Mouse (Mus musculus): ENCODE measurements around the gene Slc12a1. TPM values are rescaled to one million over a fixed set of nuclear protein-coding genes. Genes with fewer than 3 reads are reported as not detected.

The Slc12a1 gene
- polyA plus RNA-seq, 1 experiment from 2014 or later = not detected

DNA sequence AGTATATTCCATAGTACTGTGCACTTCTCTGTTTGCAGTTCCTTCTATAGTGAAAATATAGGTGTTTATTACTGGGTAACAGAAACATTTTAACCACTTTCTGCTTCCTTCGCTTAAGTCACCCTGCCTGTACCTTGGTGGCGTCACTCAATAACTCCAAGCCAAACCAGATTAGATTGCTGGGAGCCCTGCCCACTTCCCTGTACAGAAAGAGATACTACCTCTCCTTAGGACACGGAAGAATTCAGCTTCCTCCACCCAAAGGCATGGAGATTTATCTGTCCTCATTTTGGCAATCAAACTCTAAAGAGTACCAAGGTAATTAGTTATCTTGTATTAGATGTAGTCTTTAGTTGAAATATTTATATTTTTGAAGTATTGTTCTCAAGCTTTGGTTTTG is 25.5 kb upstream of the Slc12a1 start:
- ATAC-seq = no peak
- WGBS = 81% methylated on average over 3 of the region's 3 CpGs
- DNase-seq (ENCODE audit: low spot score) = no peak
- no peak overlapping the region for H3K27ac ChIP-seq (ENCODE audit: low read depth, low read length)
- no peak overlapping the region for H3K9ac ChIP-seq (ENCODE audit: low read length)
- H3K4me2 ChIP-seq (ENCODE audit: low read length) = no peak overlapping the region
- H3K27me3 ChIP-seq (replicated peaks; ENCODE audit: control insufficient read depth, insufficient read depth, low read length) = no peaks in the 10 kb centered on the region
- H3K4me1 ChIP-seq (ENCODE audit: control insufficient read depth, insufficient read depth, low read length) = peaks cover 3% of the 10 kb centered on the region; the same call in 1 of the 2 replicates
- H3K9me3 ChIP-seq (replicated peaks; ENCODE audit: control insufficient read depth, low read length) = no peaks in the 10 kb centered on the region
- no peak overlapping the region for H3K4me3 ChIP-seq (ENCODE audit: low read depth, low read length)
- H3K36me3 ChIP-seq (ENCODE audit: control insufficient read depth, insufficient read depth, low read length) = no peaks in the 10 kb centered on the region

DNA sequence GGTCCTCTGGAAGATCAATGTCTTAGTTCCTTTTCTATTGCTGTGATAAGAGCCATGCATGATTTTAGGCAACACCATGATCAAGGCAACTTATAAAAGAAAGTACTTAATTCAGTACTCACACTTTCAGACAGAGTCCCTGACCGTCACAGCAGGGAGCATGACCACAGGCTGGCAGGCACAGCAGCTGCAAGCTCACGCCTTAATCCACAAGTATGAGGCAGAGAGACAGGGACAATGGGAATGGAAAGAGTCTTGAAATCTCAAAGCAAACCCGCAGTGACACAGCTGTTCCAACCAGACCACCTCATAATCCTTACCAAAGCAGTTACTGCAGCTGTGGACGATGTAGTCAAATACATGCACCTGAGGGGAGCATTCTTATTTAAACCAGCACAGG is 18.2 kb upstream of the Slc12a1 start:
- Histone ChIP-seq H3K9me3 (replicated peaks; ENCODE audit: control insufficient read depth, low read length) (no peaks in the 10 kb centered on the region), H3K4me2 (ENCODE audit: low read length) (no peak overlapping the region), H3K9ac (ENCODE audit: low read length) (no peak overlapping the region), H3K4me1 (ENCODE audit: control insufficient read depth, insufficient read depth, low read length) (peaks cover 6% of the 10 kb centered on the region; the same call in 1 of the 2 replicates), H3K36me3 (ENCODE audit: control insufficient read depth, insufficient read depth, low read length) (no peaks in the 10 kb centered on the region), H3K27me3 (replicated peaks; ENCODE audit: control insufficient read depth, insufficient read depth, low read length) (no peaks in the 10 kb centered on the region), H3K27ac (ENCODE audit: low read depth, low read length) (no peak overlapping the region), H3K4me3 (ENCODE audit: low read depth, low read length) (no peak overlapping the region)
- WGBS = 19% methylated on average over 4 of the region's 4 CpGs
- DNase-seq (ENCODE audit: low spot score) (no peak), ATAC-seq (no peak)

- Histone ChIP-seq H3K4me2 (ENCODE audit: low read length) (peak within 1 kb of the TSS; percentile 71), H3K9me3 (replicated peaks; ENCODE audit: control insufficient read depth, low read length) (no peaks in the 10 kb centered on the region), H3K9ac (ENCODE audit: low read length) (peak within 1 kb of the TSS; percentile 62), H3K36me3 (ENCODE audit: control insufficient read depth, insufficient read depth, low read length) (no peaks in the 10 kb centered on the region), H3K4me1 (ENCODE audit: control insufficient read depth, insufficient read depth, low read length) (peaks cover 6% of the 10 kb centered on the region; the same call in 1 of the 2 replicates), H3K4me3 (ENCODE audit: low read depth, low read length) (peak within 1 kb of the TSS; percentile 40), H3K27me3 (replicated peaks; ENCODE audit: control insufficient read depth, insufficient read depth, low read length) (no peaks in the 10 kb centered on the region), H3K27ac (ENCODE audit: low read depth, low read length) (peak within 1 kb of the TSS; percentile 70)
- ATAC-seq = peak; percentile 79
- WGBS = under 1% methylated on average over 39 of the region's 39 CpGs
- peak; percentile 73 for DNase-seq (ENCODE audit: low spot score)
Measured at GRCm38 (mm10) chr2:125135903-125136811, 16.1 kb upstream of the Slc12a1 start, which contains the start of gene Ctxn2. Gene Ctxn2 (plus strand): TSS chr2:125136692.

- no peaks in the 10 kb centered on the region for H3K36me3 ChIP-seq (ENCODE audit: control insufficient read depth, insufficient read depth, low read length)
- no peaks in the 10 kb centered on the region for H3K27me3 ChIP-seq (replicated peaks; ENCODE audit: control insufficient read depth, insufficient read depth, low read length)
- DNase-seq (ENCODE audit: low spot score) = no peak
- peaks cover 6% of the 10 kb centered on the region; the same call in 1 of the 2 replicates for H3K4me1 ChIP-seq (ENCODE audit: control insufficient read depth, insufficient read depth, low read length)
- no peak overlapping the region; the same call in 1 of the 2 replicates for H3K27ac ChIP-seq (ENCODE audit: low read depth, low read length)
- H3K9me3 ChIP-seq (replicated peaks; ENCODE audit: control insufficient read depth, low read length) = no peaks in the 10 kb centered on the region
- peak overlapping the region; percentile 40 for H3K4me3 ChIP-seq (ENCODE audit: low read depth, low read length)
- WGBS = 29% methylated on average over 7 of the region's 7 CpGs
- no peak for ATAC-seq
- H3K9ac ChIP-seq (ENCODE audit: low read length) = no peak overlapping the region
- peak overlapping the region; percentile 71 for H3K4me2 ChIP-seq (ENCODE audit: low read length)
Measured at GRCm38 (mm10) chr2:125136846-125137245, 15.5 kb upstream of the Slc12a1 start.

GRCm38 (mm10) chr2:125142336-125142735 is 10.0 kb upstream of the Slc12a1 start:
- no peaks in the 10 kb centered on the region for H3K4me1 ChIP-seq (ENCODE audit: control insufficient read depth, insufficient read depth, low read length)
- H3K4me2 ChIP-seq (ENCODE audit: low read length) = no peak overlapping the region
- H3K36me3 ChIP-seq (ENCODE audit: control insufficient read depth, insufficient read depth, low read length) = no peaks in the 10 kb centered on the region
- no peaks in the 10 kb centered on the region for H3K9me3 ChIP-seq (replicated peaks; ENCODE audit: control insufficient read depth, low read length)
- no peak overlapping the region for H3K9ac ChIP-seq (ENCODE audit: low read length)
- no peak overlapping the region for H3K27ac ChIP-seq (ENCODE audit: low read depth, low read length)
- no peaks in the 10 kb centered on the region for H3K27me3 ChIP-seq (replicated peaks; ENCODE audit: control insufficient read depth, insufficient read depth, low read length)
- ATAC-seq (peak; percentile 57; the same call in 1 of the 2 replicates), DNase-seq (ENCODE audit: low spot score) (peak; percentile 56)
- no peak overlapping the region for H3K4me3 ChIP-seq (ENCODE audit: low read depth, low read length)

- Histone ChIP-seq H3K9ac (ENCODE audit: low read length) (no peak overlapping the region), H3K4me3 (ENCODE audit: low read depth, low read length) (no peak overlapping the region), H3K36me3 (ENCODE audit: control insufficient read depth, insufficient read depth, low read length) (no peaks in the 10 kb centered on the region), H3K4me1 (ENCODE audit: control insufficient read depth, insufficient read depth, low read length) (no peaks in the 10 kb centered on the region), H3K27ac (ENCODE audit: low read depth, low read length) (no peak overlapping the region), H3K27me3 (replicated peaks; ENCODE audit: control insufficient read depth, insufficient read depth, low read length) (no peaks in the 10 kb centered on the region), H3K4me2 (ENCODE audit: low read length) (no peak overlapping the region), H3K9me3 (replicated peaks; ENCODE audit: control insufficient read depth, low read length) (no peaks in the 10 kb centered on the region)
- ATAC-seq = no peak
- 84% methylated on average over 9 of the region's 9 CpGs for WGBS
- DNase-seq (ENCODE audit: low spot score) = no peak
Measured at GRCm38 (mm10) chr2:125154294-125154693, 2.0 kb downstream of the Slc12a1 start.

GRCm38 (mm10) chr2:125155504-125155903 is 3.2 kb downstream of the Slc12a1 start:
- H3K27ac ChIP-seq (ENCODE audit: low read depth, low read length) = no peak overlapping the region
- no peak overlapping the region for H3K4me3 ChIP-seq (ENCODE audit: low read depth, low read length)
- no peaks in the 10 kb centered on the region for H3K4me1 ChIP-seq (ENCODE audit: control insufficient read depth, insufficient read depth, low read length)
- no peaks in the 10 kb centered on the region for H3K36me3 ChIP-seq (ENCODE audit: control insufficient read depth, insufficient read depth, low read length)
- H3K4me2 ChIP-seq (ENCODE audit: low read length) = no peak overlapping the region
- no peaks in the 10 kb centered on the region for H3K27me3 ChIP-seq (replicated peaks; ENCODE audit: control insufficient read depth, insufficient read depth, low read length)
- no peak overlapping the region for H3K9ac ChIP-seq (ENCODE audit: low read length)
- peak; percentile 16 for DNase-seq (ENCODE audit: low spot score)
- ATAC-seq = no peak
- 45% methylated on average over 2 of the region's 2 CpGs for WGBS
- no peaks in the 10 kb centered on the region for H3K9me3 ChIP-seq (replicated peaks; ENCODE audit: control insufficient read depth, low read length)

DNA sequence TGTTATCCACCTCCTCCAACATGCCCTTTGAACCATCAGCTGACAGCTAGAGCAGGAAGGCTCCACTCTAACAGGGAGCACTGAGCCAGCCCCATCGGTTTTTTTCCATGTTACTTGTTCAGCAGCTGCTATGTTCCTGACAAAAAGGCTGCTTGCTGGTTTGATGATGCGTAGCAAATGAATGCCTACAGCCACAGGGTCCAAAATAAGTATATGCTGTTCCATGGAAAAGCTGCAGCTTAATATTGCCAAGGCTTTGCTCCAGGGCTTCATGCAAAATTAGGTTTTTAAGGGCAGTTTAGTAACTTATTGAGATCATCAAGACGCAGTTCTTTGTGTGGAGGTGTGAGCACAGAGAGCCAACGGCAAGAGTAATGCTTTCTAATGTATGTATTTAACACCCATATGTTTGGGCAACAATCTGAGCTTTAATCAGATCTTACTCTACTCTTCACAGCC is 9.7 kb downstream of the Slc12a1 start:
- ATAC-seq = peak; percentile 32
- 39% methylated on average over 4 of the region's 4 CpGs for WGBS

More for the DNA sequence above, 9.7 kb downstream of the Slc12a1 start:
- no peak overlapping the region for H3K9ac ChIP-seq (ENCODE audit: low read length)
- H3K36me3 ChIP-seq (ENCODE audit: control insufficient read depth, insufficient read depth, low read length) = no peaks in the 10 kb centered on the region
- no peak overlapping the region for H3K4me2 ChIP-seq (ENCODE audit: low read length)
- peak; percentile 63 for DNase-seq (ENCODE audit: low spot score)
- no peak overlapping the region for H3K4me3 ChIP-seq (ENCODE audit: low read depth, low read length)
- no peaks in the 10 kb centered on the region for H3K9me3 ChIP-seq (replicated peaks; ENCODE audit: control insufficient read depth, low read length)
- H3K4me1 ChIP-seq (ENCODE audit: control insufficient read depth, insufficient read depth, low read length) = peaks cover 4% of the 10 kb centered on the region; the same call in 1 of the 2 replicates
- no peaks in the 10 kb centered on the region for H3K27me3 ChIP-seq (replicated peaks; ENCODE audit: control insufficient read depth, insufficient read depth, low read length)
- no peak overlapping the region for H3K27ac ChIP-seq (ENCODE audit: low read depth, low read length)
